Mouse (Mus musculus) spleen, adult 2 months (tissue): Measurements from ENCODE around the gene Serpina1f. TPM values are rescaled to one million over a fixed set of nuclear protein-coding genes. Genes with fewer than 3 reads are reported as not detected.
"Not testable (repeated sequence)": the region's sequence is repeated elsewhere in the genome, so short reads cannot be mapped to it uniquely, and the experiment has no call there.

Source experiments
- DNase-seq, 2 experiments: peaks; one replicate each; pipeline versions ENCODE4 v3.0.0 to v3.0.0-alpha.2; 2012 to 2021; ENCODE audit warnings: low spot score in 2 of 2, low read depth in 1 of 2
- H3K27ac ChIP-seq: fragments of 200-500 bp; 2 replicates; pipeline ENCODE4 v1.5.1; 2012; ENCODE audit warnings: low read length, inconsistent platforms; ENCODE audit not compliant: insufficient read depth
- H3K27me3 ChIP-seq: fragments of 200-500 bp; 2 replicates; pipeline ENCODE4 v1.6.1; 2012; ENCODE audit warnings: mild to moderate bottlenecking, moderate library complexity, low read length, inconsistent platforms; ENCODE audit not compliant: control insufficient read depth, insufficient read depth
- H3K36me3 ChIP-seq: fragments of 200-500 bp; 2 replicates; pipeline ENCODE4 v1.6.1; 2012; ENCODE audit warnings: mild to moderate bottlenecking, low read length, inconsistent platforms; ENCODE audit not compliant: control insufficient read depth, insufficient read depth
- H3K4me1 ChIP-seq: fragments of 200-500 bp; 2 replicates; pipeline ENCODE4 v1.6.1; 2011; ENCODE audit warnings: inconsistent platforms; ENCODE audit not compliant: control insufficient read depth, insufficient read depth, insufficient read length
- H3K4me3 ChIP-seq: fragments of 200-500 bp; 2 replicates; pipeline ENCODE4 v1.5.1; 2011; ENCODE audit warnings: mild to moderate bottlenecking, inconsistent platforms; ENCODE audit not compliant: insufficient read depth, insufficient read length; ENCODE audit errors: extremely low read depth
- CTCF ChIP-seq: fragments of 200-500 bp; IDR thresholded peaks from 2 replicates; pipeline ENCODE4 v1.5.1; 2011; ENCODE audit warnings: mild to moderate bottlenecking, inconsistent platforms; ENCODE audit not compliant: insufficient read depth, insufficient read length, insufficient replicate concordance; ENCODE audit errors: extremely low read depth
- POLR2A ChIP-seq: fragments of 200-500 bp; IDR thresholded peaks from 2 replicates; pipeline ENCODE4 v1.6.1; 2011; ENCODE audit warnings: low read depth, low read length, inconsistent platforms
- WGBS: fragments of 180-500 bp; shearing (Covaris S2); methylation state at CpG from one replicate; pipeline ENCODE4 v1.1.7; 2018; 5-methylcytosine and 5-hydroxymethylcytosine counted together
- polyA plus RNA-seq: library from polyadenylated mRNA; depleted of rRNA; stranded (reverse); fragments of >200 nt; gene quantifications from 2 replicates; pipeline ENCODE4 v1.2.3, GENCODE M21; 2012

The Serpina1f gene
- polyA plus RNA-seq, 1 experiment, result 0.05 TPM

GRCm38 (mm10) chr12:103681739-103682138, 13.6 kb downstream of the Serpina1f start:
- TF ChIP-seq POLR2A, result no peak
- TF ChIP-seq CTCF, result no peak
- Histone ChIP-seq H3K36me3 (no peaks in the 10 kb centered on the region), H3K27me3 (no peaks in the 10 kb centered on the region), H3K27ac (no peak overlapping the region), H3K4me3 (no peak overlapping the region), H3K4me1 (no peaks in the 10 kb centered on the region)
- no peak for DNase-seq
- 75% methylated on average over 2 of the region's 2 CpGs for WGBS

- DNase-seq, result no peak
- Histone ChIP-seq H3K27me3 (no peaks in the 10 kb centered on the region), H3K4me1 (no peaks in the 10 kb centered on the region), H3K27ac (no peak overlapping the region), H3K4me3 (no peak overlapping the region), H3K36me3 (no peaks in the 10 kb centered on the region)
- 82% methylated on average over 2 of the region's 2 CpGs for whole genome bisulfite sequencing
- TF ChIP-seq POLR2A (no peak), CTCF (no peak)
Observed at GRCm38 (mm10) chr12:103681169-103681568, 14.2 kb downstream of the Serpina1f start.

- not testable (repeated sequence) for H3K4me3 ChIP-seq, DNase-seq, H3K27me3 ChIP-seq, H3K36me3 ChIP-seq, H3K27ac ChIP-seq, H3K4me1 ChIP-seq
- 91% methylated on average over 1 of the region's 1 CpGs for WGBS
Observed at GRCm38 (mm10) chr12:103679853-103680252, 15.5 kb downstream of the Serpina1f start.

- H3K36me3 ChIP-seq, result no peaks in the 10 kb centered on the region
- no peak for DNase-seq
- H3K27ac ChIP-seq, result no peak within 1 kb of the TSS
- H3K27me3 ChIP-seq, result no peaks in the 10 kb centered on the region
- no peaks in the 10 kb centered on the region for H3K4me1 ChIP-seq
- 87% methylated on average over 1 of the region's 1 CpGs for WGBS
- H3K4me3 ChIP-seq, result no peak within 1 kb of the TSS
- TF ChIP-seq POLR2A (no peak), CTCF (no peak)
Observed at GRCm38 (mm10) chr12:103676039-103676438, 19.3 kb downstream of the Serpina1f start, which contains the start of gene Serpina16. Serpina16 (minus strand) TSS chr12:103676139.

GRCm38 (mm10) chr12:103673179-103673578, 22.1 kb downstream of the Serpina1f start:
- Histone ChIP-seq H3K36me3 (no peaks in the 10 kb centered on the region), H3K27me3 (no peaks in the 10 kb centered on the region), H3K27ac (no peak overlapping the region), H3K4me1 (no peaks in the 10 kb centered on the region), H3K4me3 (no peak overlapping the region)
- TF ChIP-seq CTCF, result no peak
- TF ChIP-seq POLR2A, result no peak
- 87% methylated on average over 2 of the region's 2 CpGs for WGBS
- DNase-seq, result no peak

- H3K27ac ChIP-seq, result no peak overlapping the region
- no peaks in the 10 kb centered on the region for H3K27me3 ChIP-seq
- WGBS, result 69% methylated on average over 3 of the region's 3 CpGs
- no peak for DNase-seq
- no peak overlapping the region for H3K4me3 ChIP-seq
- TF ChIP-seq POLR2A (no peak), CTCF (no peak)
- no peaks in the 10 kb centered on the region for H3K4me1 ChIP-seq
- no peaks in the 10 kb centered on the region for H3K36me3 ChIP-seq
Observed at GRCm38 (mm10) chr12:103671483-103671882, 23.8 kb downstream of the Serpina1f start.

GRCm38 (mm10) chr12:103670964-103671363, 24.4 kb downstream of the Serpina1f start:
- no peak for DNase-seq
- 64% methylated on average over 2 of the region's 2 CpGs for WGBS
- TF ChIP-seq CTCF, result no peak
- no peak for TF ChIP-seq POLR2A
- Histone ChIP-seq H3K36me3 (no peaks in the 10 kb centered on the region), H3K4me1 (no peaks in the 10 kb centered on the region), H3K27me3 (no peaks in the 10 kb centered on the region), H3K4me3 (no peak overlapping the region), H3K27ac (no peak overlapping the region)
